Mouse (Mus musculus) midbrain, embryonic 14.5 days (tissue): ENCODE results near the gene Sprr2d. TPM values are rescaled to one million over a fixed set of nuclear protein-coding genes. Genes with fewer than 3 reads are reported as not detected.

ENCODE experiments used
- ATAC-seq: fragments of 200-750 bp; cut with Nextera tagmentation; 2 replicates; pipeline ENCODE4 v1.8.0; 2017; ENCODE audit warnings: moderate number of reproducible peaks, moderate library complexity; ENCODE audit not compliant: low FRiP score, low TSS enrichment
- DNase-seq: peaks from one replicate; pipeline ENCODE4 v3.0.0-alpha.2; 2015
- H3K27ac ChIP-seq: fragments of 300-500 bp; sonication (generic); replicated peaks from 2 replicates; pipeline ENCODE4 v1.5.1; 2014; ENCODE audit warnings: mild to moderate bottlenecking, low read depth, low read length, moderate library complexity
- H3K27me3 ChIP-seq: fragments of 300-500 bp; sonication (generic); 2 replicates; pipeline ENCODE4 v1.6.1; 2014; ENCODE audit warnings: low read length, control low read depth, mixed read lengths; ENCODE audit not compliant: control insufficient read depth, insufficient read depth
- H3K36me3 ChIP-seq: fragments of 300-500 bp; sonication (generic); 2 replicates; pipeline ENCODE4 v1.6.1; 2014; ENCODE audit warnings: low read length, control low read depth; ENCODE audit not compliant: control insufficient read depth, insufficient read depth
- H3K4me1 ChIP-seq: fragments of 300-500 bp; sonication (generic); 2 replicates; pipeline ENCODE4 v1.6.1; 2014; ENCODE audit warnings: mild to moderate bottlenecking, antibody characterized with exemption, low read length, control low read depth; ENCODE audit not compliant: control insufficient read depth, insufficient read depth
- H3K4me2 ChIP-seq: fragments of 300-500 bp; sonication (generic); 2 replicates; pipeline ENCODE4 v1.6.1; 2014; ENCODE audit warnings: mild to moderate bottlenecking, low read length, moderate library complexity
- H3K4me3 ChIP-seq: fragments of 300-500 bp; sonication (generic); replicated peaks from 2 replicates; pipeline ENCODE4 v1.5.1; 2014; ENCODE audit warnings: low read depth, low read length
- H3K9ac ChIP-seq: fragments of 300-500 bp; sonication (generic); replicated peaks from 2 replicates; pipeline ENCODE4 v1.6.1; 2014; ENCODE audit warnings: mild to moderate bottlenecking, low read length, moderate library complexity
- H3K9me3 ChIP-seq: fragments of 300-500 bp; sonication (generic); 2 replicates; pipeline ENCODE4 v1.6.1; 2016; ENCODE audit warnings: low read length, control low read depth, mixed read lengths; ENCODE audit not compliant: control insufficient read depth
- WGBS: fragments of 180-500 bp; shearing (Covaris S2); extraction: QIAGEN DNeasy Blood & Tissue Kit; methylation state at CpG from one replicate; pipeline ENCODE4 v1.1.7; 2014; 5-methylcytosine and 5-hydroxymethylcytosine counted together
- polyA plus RNA-seq: library from polyadenylated mRNA; unstranded; fragments of >200 nt; fragmentation: Nextera tagmentation; extraction: Ambion mirVana; gene quantifications from 2 replicates; pipeline ENCODE4 v1.2.1, GENCODE M21; 2014

Gene Sprr2d
- polyA plus RNA-seq, result not detected in 2 replicates

DNA sequence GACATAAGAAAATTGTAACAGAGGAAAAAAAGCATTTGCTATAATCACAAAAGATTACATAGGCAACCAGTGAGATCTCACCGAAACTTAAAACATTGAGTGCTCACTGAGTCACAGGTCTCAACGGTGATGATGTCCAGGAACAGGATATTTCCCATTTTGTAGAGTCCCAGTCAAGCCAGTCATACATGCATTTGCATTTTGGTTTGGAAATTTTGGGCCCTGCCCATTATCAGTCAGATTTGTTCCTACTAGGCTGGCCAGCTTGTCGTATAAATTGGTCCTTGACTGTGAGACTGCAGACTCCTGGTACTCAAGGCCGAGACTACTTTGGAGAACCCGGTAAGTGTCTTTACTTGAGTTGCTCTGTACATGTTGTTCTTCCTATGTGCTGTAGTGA is at the start of gene Sprr2d:
Sprr2d (plus strand) TSS at position 301 of the 400 bp plus-strand sequence.
- Histone ChIP-seq H3K36me3 (no peaks in the 10 kb centered on the region), H3K4me3 (no peak within 1 kb of the TSS), H3K4me2 (no peak within 1 kb of the TSS), H3K4me1 (no peaks in the 10 kb centered on the region), H3K9me3 (no peaks in the 10 kb centered on the region), H3K27ac (no peak within 1 kb of the TSS), H3K9ac (no peak within 1 kb of the TSS), H3K27me3 (no peaks in the 10 kb centered on the region)
- WGBS, result 93% methylated on average over 5 of the region's 5 CpGs
- no peak for ATAC-seq
- DNase-seq, result no peak

DNA sequence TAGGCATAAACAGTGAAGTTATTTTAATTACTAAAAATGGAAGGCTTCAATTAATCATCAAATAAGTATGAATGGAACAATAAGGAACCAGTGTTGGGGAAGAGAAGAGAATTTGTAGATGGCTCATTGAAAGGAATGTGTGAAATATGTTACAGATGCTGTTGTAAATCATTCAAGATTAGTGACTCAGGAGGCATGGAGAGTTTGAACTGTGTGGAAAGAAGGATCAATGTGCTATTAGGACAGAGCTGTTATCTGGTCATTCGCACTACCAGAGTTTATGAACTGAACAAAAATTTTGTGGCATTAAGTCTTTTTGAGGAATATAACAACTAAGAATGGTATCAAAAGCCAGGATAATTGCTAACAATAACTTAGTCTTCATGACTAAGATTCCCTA is 31.5 kb upstream of the Sprr2d start:
- Histone ChIP-seq H3K9me3 (no peaks in the 10 kb centered on the region), H3K4me1 (no peaks in the 10 kb centered on the region), H3K4me3 (no peak overlapping the region), H3K27ac (no peak overlapping the region), H3K36me3 (no peaks in the 10 kb centered on the region), H3K9ac (no peak overlapping the region), H3K4me2 (no peak overlapping the region), H3K27me3 (no peaks in the 10 kb centered on the region)
- 94% methylated on average over 1 of the region's 1 CpGs for WGBS
- DNase-seq, result no peak
- no peak for ATAC-seq

DNA sequence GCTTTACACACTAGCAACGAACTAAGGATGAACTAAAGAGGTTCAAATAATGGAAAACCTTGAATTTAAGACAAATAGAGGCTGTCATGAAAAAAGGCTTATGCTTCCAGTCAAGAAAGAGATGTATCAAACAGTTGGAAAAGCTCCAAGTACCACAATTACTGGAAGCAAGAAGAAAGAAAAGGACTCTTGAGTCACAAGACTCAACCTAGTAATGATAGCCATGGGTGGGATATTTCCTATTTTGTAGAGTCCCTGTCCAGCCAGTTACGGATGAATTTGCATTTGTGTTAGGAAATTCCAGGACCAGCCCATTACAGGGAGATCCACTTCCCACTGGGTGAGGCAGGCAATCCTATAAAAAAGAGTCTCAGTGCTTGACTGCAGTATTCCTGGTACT is 22.6 kb upstream of the Sprr2d start, which contains the start of gene Sprr2b:
Sprr2b (plus strand) TSS at position 301 of the 400 bp plus-strand sequence.
- H3K9me3 ChIP-seq, result no peaks in the 10 kb centered on the region
- no peaks in the 10 kb centered on the region for H3K36me3 ChIP-seq
- no peaks in the 10 kb centered on the region for H3K27me3 ChIP-seq
- no peak for DNase-seq
- ATAC-seq, result no peak
- no peak within 1 kb of the TSS for H3K27ac ChIP-seq
- WGBS, result 74% methylated on average over 2 of the region's 2 CpGs
- no peaks in the 10 kb centered on the region for H3K4me1 ChIP-seq
- H3K4me3 ChIP-seq, result no peak within 1 kb of the TSS
- no peak within 1 kb of the TSS for H3K4me2 ChIP-seq
- H3K9ac ChIP-seq, result no peak within 1 kb of the TSS

DNA sequence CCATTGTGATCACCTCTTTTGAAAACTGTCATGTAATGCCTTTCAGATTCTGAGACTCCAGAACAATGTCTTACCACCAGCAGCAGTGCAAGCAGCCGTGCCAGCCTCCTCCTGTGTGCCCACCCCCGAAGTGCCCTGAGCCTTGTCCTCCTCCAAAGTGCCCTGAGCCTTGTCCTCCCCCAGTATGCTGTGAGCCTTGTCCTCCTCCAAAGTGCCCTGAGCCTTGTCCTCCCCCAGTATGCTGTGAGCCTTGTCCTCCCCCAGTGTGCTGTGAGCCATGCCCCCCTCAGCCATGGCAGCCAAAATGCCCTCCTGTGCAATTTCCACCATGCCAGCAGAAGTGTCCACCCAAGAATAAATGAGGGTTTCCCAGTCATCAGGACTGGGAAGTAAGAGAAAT is 21.6 kb upstream of the Sprr2d start:
- Histone ChIP-seq H3K27ac (no peak overlapping the region), H3K4me1 (no peaks in the 10 kb centered on the region), H3K4me2 (no peak overlapping the region), H3K4me3 (no peak overlapping the region), H3K27me3 (no peaks in the 10 kb centered on the region), H3K9me3 (no peaks in the 10 kb centered on the region), H3K9ac (no peak overlapping the region), H3K36me3 (no peaks in the 10 kb centered on the region)
- ATAC-seq, result no peak
- DNase-seq, result no peak
- 53% methylated on average over 2 of the region's 2 CpGs for WGBS

DNA sequence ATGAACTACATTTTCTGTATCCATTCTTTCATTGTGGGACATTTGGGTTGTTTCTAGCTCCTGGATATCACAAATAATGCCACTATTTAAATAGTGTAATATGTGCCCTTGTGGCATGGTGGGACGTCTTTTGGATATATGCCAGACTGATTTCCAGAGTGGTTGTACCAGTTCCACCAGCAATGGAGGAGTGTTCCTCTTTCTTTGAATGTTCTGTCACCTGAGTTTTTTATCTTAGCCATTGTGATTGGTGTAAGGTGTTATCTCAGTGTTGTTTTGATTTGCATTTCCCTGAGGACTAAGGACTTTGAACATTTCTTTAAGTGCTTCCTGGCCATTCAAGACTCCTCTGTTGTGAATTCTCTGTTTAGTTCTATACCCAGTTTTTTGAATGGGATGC is 2.7 kb upstream of the Sprr2d start:
- Histone ChIP-seq H3K4me1 (no peaks in the 10 kb centered on the region), H3K9me3 (no peaks in the 10 kb centered on the region)

DNA sequence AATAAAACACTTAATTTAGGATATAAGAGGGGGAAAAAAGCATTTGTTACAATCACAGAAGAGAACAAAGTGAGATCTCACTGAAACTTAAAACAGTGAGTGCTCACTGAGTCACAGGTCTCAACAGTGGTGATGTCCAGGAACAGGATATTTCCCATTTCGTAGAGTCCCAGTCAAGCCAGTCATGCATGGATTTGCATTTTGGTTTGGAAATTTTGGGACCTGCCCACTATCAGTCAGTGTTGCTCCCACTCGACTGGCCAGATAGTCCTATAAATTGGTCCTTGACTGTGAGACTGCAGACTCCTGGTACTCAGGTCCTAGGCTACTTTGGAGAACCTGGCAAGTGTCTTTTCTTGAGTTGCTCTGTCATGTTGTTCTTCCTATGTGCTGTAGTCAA is 12.9 kb downstream of the Sprr2d start, which contains the start of gene Sprr2e:
Sprr2e (plus strand) TSS at position 301 of the 400 bp plus-strand sequence.
- Histone ChIP-seq H3K4me2 (no peak within 1 kb of the TSS), H3K9me3 (no peaks in the 10 kb centered on the region), H3K4me3 (no peak within 1 kb of the TSS), H3K36me3 (no peaks in the 10 kb centered on the region), H3K27ac (no peak within 1 kb of the TSS), H3K4me1 (no peaks in the 10 kb centered on the region), H3K27me3 (no peaks in the 10 kb centered on the region), H3K9ac (no peak within 1 kb of the TSS)
- 81% methylated on average over 2 of the region's 2 CpGs for WGBS
- DNase-seq, result no peak
- no peak for ATAC-seq

More for the DNA sequence above, 2.7 kb upstream of the Sprr2d start:
- Histone ChIP-seq H3K4me2 (no peak overlapping the region), H3K27me3 (no peaks in the 10 kb centered on the region), H3K27ac (no peak overlapping the region), H3K36me3 (no peaks in the 10 kb centered on the region), H3K9ac (no peak overlapping the region), H3K4me3 (no peak overlapping the region)
- WGBS, result 89% methylated on average over 1 of the region's 1 CpGs
- no peak for ATAC-seq
- no peak for DNase-seq

DNA sequence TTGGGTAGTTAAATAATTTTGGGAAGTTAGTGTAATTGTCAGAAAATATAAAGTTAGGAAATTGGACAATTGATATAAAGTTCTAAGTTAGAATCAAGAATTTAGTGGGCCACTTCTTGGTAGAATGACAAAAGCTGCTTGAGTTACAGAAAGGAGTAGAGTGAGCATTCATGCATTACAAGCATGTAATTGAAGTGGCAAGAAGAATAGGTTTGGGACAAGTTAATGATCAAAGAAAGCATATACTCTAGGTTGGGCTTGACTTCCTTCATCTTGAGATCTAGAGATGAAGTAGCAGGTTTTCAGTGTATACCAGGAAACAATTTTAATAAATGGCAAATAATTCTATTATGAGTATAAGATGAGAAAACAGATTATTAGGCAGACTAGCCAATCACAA is 22.7 kb downstream of the Sprr2d start:
- Histone ChIP-seq H3K4me2 (no peak overlapping the region), H3K27me3 (no peaks in the 10 kb centered on the region), H3K9me3 (no peaks in the 10 kb centered on the region), H3K36me3 (no peaks in the 10 kb centered on the region), H3K4me1 (no peaks in the 10 kb centered on the region), H3K9ac (no peak overlapping the region), H3K4me3 (no peak overlapping the region), H3K27ac (no peak overlapping the region)
- ATAC-seq (no peak), DNase-seq (no peak)

DNA sequence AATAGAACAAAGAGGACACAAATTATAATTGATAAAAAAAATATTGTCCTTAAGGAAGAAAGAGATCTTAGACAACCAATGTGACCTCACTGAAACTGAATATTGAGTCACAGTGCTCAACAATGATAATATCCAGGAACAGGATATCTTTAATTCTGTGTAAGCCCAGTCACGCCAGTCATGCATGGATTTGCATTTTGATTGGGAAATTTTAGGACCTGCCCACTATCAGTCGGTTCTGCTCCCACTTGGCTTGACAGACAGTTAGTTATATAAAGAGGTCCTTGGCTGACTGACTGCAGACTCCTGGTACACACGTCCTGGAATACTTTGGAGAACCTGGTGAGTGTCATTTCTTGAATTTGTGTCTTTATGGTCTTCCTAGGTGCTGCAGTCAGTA is 25.9 kb downstream of the Sprr2d start, which contains the start of gene Sprr2f:
Sprr2f (plus strand) TSS at position 301 of the 400 bp plus-strand sequence.
- no peaks in the 10 kb centered on the region for H3K36me3 ChIP-seq
- no peak within 1 kb of the TSS for H3K27ac ChIP-seq
- no peak for ATAC-seq
- 60% methylated on average over 3 of the region's 3 CpGs for WGBS
- H3K27me3 ChIP-seq, result no peaks in the 10 kb centered on the region
- no peak within 1 kb of the TSS for H3K9ac ChIP-seq
- H3K4me2 ChIP-seq, result no peak within 1 kb of the TSS
- no peak for DNase-seq
- no peaks in the 10 kb centered on the region for H3K4me1 ChIP-seq
- no peaks in the 10 kb centered on the region for H3K9me3 ChIP-seq
- no peak within 1 kb of the TSS for H3K4me3 ChIP-seq

DNA sequence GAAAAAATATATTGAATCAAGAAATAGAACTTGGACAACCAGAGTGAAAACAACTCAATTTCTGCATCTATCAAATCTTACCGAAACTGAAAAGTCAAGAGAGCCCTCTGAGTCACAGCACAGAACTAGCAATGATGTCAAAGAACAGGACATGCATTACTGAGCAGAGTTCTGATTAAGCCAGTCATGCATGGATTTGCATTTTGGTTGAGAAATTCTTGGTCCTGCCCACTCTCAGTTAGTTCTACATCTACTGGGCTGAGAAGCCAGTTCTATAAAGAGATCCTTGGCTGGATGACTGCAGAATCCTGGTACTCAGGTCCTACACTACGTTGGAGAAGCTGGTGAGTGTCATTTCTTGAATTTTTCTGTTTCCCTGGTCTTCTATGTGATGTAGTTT is 34.7 kb downstream of the Sprr2d start:
- Histone ChIP-seq H3K27ac (no peak overlapping the region), H3K27me3 (no peaks in the 10 kb centered on the region), H3K9ac (no peak overlapping the region), H3K36me3 (no peaks in the 10 kb centered on the region), H3K4me2 (no peak overlapping the region), H3K9me3 (no peaks in the 10 kb centered on the region), H3K4me3 (no peak overlapping the region), H3K4me1 (no peaks in the 10 kb centered on the region)
- WGBS, result 77% methylated on average over 2 of the region's 2 CpGs
- ATAC-seq (no peak), DNase-seq (no peak)
